Mouse (Mus musculus) CH12F3 (cell line): ENCODE data around the gene Angptl3.

Experiments
- in situ Hi-C: fragments of 300-500 bp; cut with MboI; formaldehyde crosslinking; loops from 2 replicates; pipeline ENCODE4 v1.14.3; 2020; ENCODE audit warnings: low sequenced_read_pairs

Angptl3 gene

GRCm38 (mm10) chr4:99030686-99031085 is at the start of gene Angptl3:
TSS of gene Angptl3 (plus strand) at chr4:99030954.
- in situ Hi-C loops = no loop called here

GRCm38 (mm10) chr4:98984701-98985100 is 46.1 kb upstream of the Angptl3 start:
- in situ Hi-C loops = no loop called here

- in situ Hi-C loops = no loop called here
Observed at GRCm38 (mm10) chr4:98993491-98993890, 37.3 kb upstream of the Angptl3 start.

GRCm38 (mm10) chr4:99005574-99005973 is 25.2 kb upstream of the Angptl3 start:
- in situ Hi-C loops = no loop called here

GRCm38 (mm10) chr4:99006319-99006718 is 24.4 kb upstream of the Angptl3 start:
- in situ Hi-C loops = no loop called here

GRCm38 (mm10) chr4:99011039-99011438 is 19.7 kb upstream of the Angptl3 start:
- in situ Hi-C loops = no loop called here

- in situ Hi-C loops = no loop called here
Observed at GRCm38 (mm10) chr4:99022221-99022620, 8.5 kb upstream of the Angptl3 start.

GRCm38 (mm10) chr4:99028377-99028776 is 2.4 kb upstream of the Angptl3 start:
- in situ Hi-C loops = no loop called here

GRCm38 (mm10) chr4:99032921-99033320 is 2.2 kb downstream of the Angptl3 start:
- in situ Hi-C loops = no loop called here

GRCm38 (mm10) chr4:99044854-99045253 is 14.1 kb downstream of the Angptl3 start:
- in situ Hi-C loops = no loop called here

- in situ Hi-C loops = no loop called here
Observed at GRCm38 (mm10) chr4:99046471-99046870, 15.7 kb downstream of the Angptl3 start.

- in situ Hi-C loops = no loop called here
Observed at GRCm38 (mm10) chr4:99048581-99048980, 17.8 kb downstream of the Angptl3 start.

- in situ Hi-C loops = no loop called here
Observed at GRCm38 (mm10) chr4:99064524-99064923, 33.8 kb downstream of the Angptl3 start.

GRCm38 (mm10) chr4:99068806-99069205 is 38.1 kb downstream of the Angptl3 start:
- in situ Hi-C loops = no loop called here

GRCm38 (mm10) chr4:99078005-99078404 is 47.3 kb downstream of the Angptl3 start:
- in situ Hi-C loops = no loop called here

GRCm38 (mm10) chr4:99081169-99081568 is 50.4 kb downstream of the Angptl3 start:
- in situ Hi-C loops = no loop called here

- in situ Hi-C loops = no loop called here
Observed at GRCm38 (mm10) chr4:99083862-99084261, 53.1 kb downstream of the Angptl3 start.

GRCm38 (mm10) chr4:99087760-99088485 is 57.2 kb downstream of the Angptl3 start:
- in situ Hi-C loops = no loop called here

- in situ Hi-C loops = no loop called here
Observed at GRCm38 (mm10) chr4:99091151-99091701, 60.5 kb downstream of the Angptl3 start.

- in situ Hi-C loops = no loop called here
Observed at GRCm38 (mm10) chr4:99091777-99092176, 61.0 kb downstream of the Angptl3 start.
